Mouse (Mus musculus) adrenal gland, adult 2 months (tissue): Measurements from ENCODE around the gene Yif1a. TPM values are rescaled to one million over a fixed set of nuclear protein-coding genes. Genes with fewer than 3 reads are reported as not detected.

ENCODE experiments used
- DNase-seq: peaks from one replicate; pipeline ENCODE4 v3.0.0; 2021
- polyA plus RNA-seq: library from polyadenylated mRNA; depleted of rRNA; stranded (reverse); fragments of >200 nt; gene quantifications from 2 replicates; pipeline ENCODE4 v1.2.3, GENCODE M21; 2012
- total RNA-seq, 2 experiments: library from RNA; stranded (reverse); gene quantifications; 2 replicates each; pipeline ENCODE4 v1.2.3; 2021

The Yif1a gene
- total and polyA plus RNA-seq, 3 experiments: 69.5 to 135 (median 82.3) TPM

GRCm38 (mm10) chr19:5060365-5061330 lies 27.7 kb upstream of the Yif1a start:
- DNase-seq: no peak

- DNase-seq: no peak
Observed at GRCm38 (mm10) chr19:5062041-5062440, 26.3 kb upstream of the Yif1a start.

- DNase-seq: no peak
Observed at GRCm38 (mm10) chr19:5062446-5062845, 25.9 kb upstream of the Yif1a start.

DNA sequence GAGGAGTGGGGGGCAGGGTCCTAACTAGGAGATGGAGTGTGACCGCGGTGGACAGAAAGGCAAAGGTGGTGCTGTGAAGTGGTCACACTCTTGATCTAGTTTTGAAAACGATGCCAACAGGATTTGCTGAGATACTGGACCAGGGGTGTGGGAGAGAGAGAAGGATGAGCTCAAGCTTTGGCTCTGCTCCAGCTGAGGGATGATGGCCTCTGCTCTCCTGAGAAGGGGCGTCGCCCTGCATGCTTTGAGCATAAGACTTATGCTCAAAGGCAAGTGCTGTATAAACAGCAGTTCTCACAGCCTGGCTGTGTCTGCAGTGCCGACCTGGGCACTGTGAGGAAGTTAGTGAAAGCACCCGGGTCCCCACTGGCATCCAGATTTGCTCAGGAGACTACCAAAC lies 23.2 kb upstream of the Yif1a start:
- no peak for DNase-seq

DNA sequence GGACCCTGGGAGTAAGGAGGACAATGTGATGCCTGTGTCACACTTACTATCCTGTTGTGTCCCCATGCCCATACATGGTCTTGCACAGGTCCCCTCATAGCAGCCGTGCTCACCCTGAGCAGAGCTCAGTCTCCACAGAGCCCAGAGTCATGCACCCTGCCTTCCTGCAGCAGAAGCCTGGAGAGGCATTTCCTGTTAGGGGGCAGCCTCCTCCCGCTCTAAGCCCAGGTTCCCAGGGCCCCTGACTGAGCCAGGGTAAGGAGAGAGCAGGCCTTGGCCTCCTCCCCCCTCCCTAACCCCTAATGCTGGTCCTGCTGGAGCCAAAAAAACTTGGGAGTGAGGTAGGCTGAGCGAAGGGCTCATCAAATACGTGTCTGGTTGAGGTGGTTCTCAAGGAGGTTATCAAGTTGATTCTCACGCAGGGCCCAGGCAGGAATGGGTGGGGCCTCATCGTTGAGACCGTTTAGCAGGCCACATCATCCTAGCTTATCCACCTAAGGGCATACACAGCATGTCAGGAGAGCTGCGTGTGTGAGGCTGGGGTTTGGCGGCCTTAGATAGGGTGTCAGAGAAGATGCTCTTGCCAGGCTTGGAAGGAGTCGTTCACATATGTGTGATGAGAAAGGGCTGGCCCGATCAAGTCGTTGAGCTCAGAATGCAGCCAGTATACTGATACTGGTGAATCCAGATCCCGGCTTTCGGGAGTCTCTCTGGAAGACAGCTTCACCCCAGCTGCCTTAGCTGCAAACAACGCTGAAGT lies 21.1 kb upstream of the Yif1a start:
- DNase-seq: no peak

GRCm38 (mm10) chr19:5067867-5068569 lies 20.3 kb upstream of the Yif1a start, which contains the start of gene Cd248:
Gene Cd248, plus strand, starts transcription at chr19:5068078.
- peak; percentile 71 for DNase-seq

GRCm38 (mm10) chr19:5068570-5069234 lies 19.6 kb upstream of the Yif1a start:
- DNase-seq: no peak

DNA sequence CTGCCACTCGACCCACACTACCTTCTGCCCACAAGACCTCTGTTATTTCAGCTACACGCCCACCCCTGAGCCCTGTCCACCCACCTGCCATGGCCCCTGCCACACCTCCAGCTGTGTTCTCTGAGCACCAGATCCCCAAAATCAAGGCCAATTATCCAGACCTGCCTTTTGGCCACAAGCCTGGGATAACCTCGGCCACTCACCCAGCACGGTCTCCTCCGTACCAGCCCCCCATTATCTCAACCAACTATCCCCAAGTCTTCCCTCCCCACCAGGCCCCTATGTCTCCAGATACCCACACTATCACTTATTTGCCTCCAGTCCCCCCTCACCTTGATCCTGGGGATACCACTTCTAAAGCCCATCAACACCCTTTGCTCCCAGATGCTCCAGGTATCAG lies 18.9 kb upstream of the Yif1a start:
- no peak for DNase-seq

DNA sequence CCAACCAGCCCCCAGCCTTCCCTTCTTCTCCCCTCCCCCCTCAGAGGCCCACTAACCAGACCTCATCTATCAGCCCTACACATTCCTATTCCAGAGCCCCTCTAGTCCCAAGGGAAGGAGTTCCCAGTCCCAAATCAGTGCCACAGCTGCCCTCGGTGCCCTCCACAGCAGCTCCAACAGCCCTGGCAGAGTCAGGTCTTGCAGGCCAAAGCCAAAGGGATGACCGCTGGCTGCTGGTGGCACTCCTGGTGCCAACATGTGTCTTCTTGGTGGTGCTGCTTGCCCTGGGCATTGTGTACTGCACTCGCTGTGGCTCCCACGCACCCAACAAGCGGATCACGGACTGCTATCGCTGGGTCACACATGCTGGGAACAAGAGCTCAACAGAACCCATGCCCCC lies 18.4 kb upstream of the Yif1a start:
- no peak for DNase-seq

- no peak for DNase-seq
Observed at GRCm38 (mm10) chr19:5071077-5071476, 17.3 kb upstream of the Yif1a start.

- peak; percentile 86 for DNase-seq
Observed at GRCm38 (mm10) chr19:5071545-5072369, 16.6 kb upstream of the Yif1a start.

GRCm38 (mm10) chr19:5072389-5073019 lies 15.8 kb upstream of the Yif1a start:
- DNase-seq: peak; percentile 38

DNA sequence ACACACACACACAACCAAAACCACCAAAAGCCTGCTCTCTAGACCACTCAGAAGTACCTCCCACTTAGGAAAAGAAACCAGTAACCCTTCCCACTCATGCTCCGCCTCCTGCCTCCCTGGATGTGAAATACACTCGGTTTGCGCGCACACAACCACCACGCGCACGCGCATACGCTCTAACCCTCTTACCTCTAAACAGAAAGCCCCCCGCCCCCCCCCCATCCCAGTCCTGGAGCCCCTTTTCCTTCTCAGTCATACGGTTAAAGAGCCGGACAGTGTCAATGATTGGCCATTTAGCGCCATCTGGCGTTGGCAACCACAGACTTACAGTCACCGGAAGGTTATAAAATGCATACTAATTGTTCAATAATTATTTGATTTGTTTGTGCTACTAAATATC lies 15.3 kb upstream of the Yif1a start:
- DNase-seq: peak; percentile 45

- no peak for DNase-seq
Observed at GRCm38 (mm10) chr19:5073518-5073917, 14.8 kb upstream of the Yif1a start.

DNA sequence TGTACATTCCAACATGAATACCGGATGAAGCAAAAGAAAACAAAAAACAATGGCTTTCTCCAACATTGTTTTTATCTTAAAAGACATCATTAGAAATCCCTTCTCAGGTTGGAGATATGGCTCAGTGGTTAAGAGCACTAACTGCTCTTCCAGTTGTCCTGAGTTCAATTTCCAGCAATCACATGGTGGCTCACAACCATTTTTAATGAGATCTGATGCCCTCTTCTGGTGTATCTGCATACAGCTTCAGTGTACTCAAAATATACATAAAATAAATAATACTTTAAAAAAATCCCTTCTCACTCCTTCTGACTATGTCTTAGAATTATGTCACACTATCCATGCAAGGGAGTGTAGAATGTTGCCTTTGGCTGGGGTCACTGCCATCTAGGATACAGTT lies 9.1 kb upstream of the Yif1a start:
- no peak for DNase-seq

DNA sequence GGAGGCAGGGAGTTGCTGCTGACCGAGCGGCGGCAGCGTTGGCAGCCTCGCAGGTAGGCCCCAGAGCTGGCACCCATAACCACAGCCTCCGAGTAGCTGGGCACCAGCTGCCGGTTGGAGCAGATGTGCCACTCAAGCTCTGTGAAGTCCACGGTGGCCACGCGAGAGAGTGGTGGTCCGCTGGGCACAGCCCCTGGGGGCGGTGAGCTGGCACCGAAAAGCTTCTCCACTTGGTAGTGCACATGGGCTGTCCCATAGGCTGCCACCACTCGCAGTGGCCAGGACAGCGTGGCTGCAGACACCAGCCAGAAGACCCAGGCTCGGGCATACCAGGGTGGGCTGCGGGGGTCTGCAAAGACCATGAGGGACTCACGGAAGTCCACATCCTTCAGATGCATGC lies 6.3 kb upstream of the Yif1a start:
- DNase-seq: no peak

- DNase-seq: no peak
Observed at GRCm38 (mm10) chr19:5082596-5082995, 5.7 kb upstream of the Yif1a start.

DNA sequence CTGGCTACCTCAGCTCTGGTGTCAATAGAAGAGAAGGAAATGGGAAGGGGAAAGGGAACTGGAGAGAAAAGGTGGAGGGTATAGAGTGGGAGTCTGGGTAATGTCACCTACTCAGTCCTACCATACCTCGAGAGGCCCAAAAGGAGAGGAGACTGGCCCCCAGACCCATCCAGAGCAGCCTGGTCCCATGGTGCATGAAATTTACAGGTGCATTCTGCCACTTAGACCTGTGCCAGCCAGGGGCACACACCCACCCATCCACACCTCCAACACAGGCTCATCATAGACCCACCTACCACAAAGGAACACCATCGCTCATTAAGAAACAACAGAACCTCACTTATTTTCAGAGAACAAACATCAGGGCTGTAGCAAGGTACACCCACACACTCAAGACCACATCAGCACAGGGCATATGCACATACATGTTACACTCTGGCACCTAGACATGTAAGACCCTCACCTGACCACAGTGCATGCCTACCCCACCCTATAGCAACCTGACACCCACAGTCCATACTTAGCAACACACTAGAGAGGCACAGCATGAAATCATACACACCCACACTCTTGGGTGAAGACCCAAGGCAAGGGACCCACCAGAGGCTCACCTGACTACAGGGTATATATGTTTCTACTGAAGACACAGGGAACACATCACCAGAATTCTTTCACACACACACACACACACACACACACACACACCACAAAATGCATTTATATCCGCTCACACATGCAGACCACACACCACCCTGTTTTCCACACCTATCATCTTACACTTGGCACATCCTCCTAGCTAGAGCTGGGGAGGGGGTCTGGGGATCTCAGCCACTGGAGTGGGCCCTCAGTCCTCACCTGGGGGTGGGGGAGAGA lies 4.1 kb upstream of the Yif1a start:
- DNase-seq: no peak

- DNase-seq: no peak
Observed at GRCm38 (mm10) chr19:5084834-5085144, 3.5 kb upstream of the Yif1a start.
